Mouse (Mus musculus) bone marrow, adult 2 months (tissue): ENCODE measurements around the gene Psg28.

ENCODE experiments used
- CTCF ChIP-seq: fragments of 200-500 bp; IDR thresholded peaks from 2 replicates; pipeline ENCODE4 v1.5.1; 2011; ENCODE audit warnings: low read length, control low read depth; ENCODE audit not compliant: control insufficient read depth, insufficient read depth
- POLR2A ChIP-seq: fragments of 200-500 bp; IDR thresholded peaks from 2 replicates; pipeline ENCODE4 v1.6.1; 2011; ENCODE audit warnings: low read depth, mild to moderate bottlenecking, control low read depth, low read length, borderline replicate concordance; ENCODE audit not compliant: control insufficient read depth

- no peak for TF ChIP-seq CTCF
- TF ChIP-seq POLR2A, result no peak
Observed at GRCm38 (mm10) chr7:18402527-18403237, 29.2 kb downstream of the Psg28 start.
